Mouse (Mus musculus) bone marrow, adult 2 months (tissue): ENCODE results near the gene Tmigd1.

Experiments used
- CTCF ChIP-seq: fragments of 200-500 bp; IDR thresholded peaks from 2 replicates; pipeline ENCODE4 v1.5.1; 2011; ENCODE audit warnings: low read length, control low read depth; ENCODE audit not compliant: control insufficient read depth, insufficient read depth
- POLR2A ChIP-seq: fragments of 200-500 bp; IDR thresholded peaks from 2 replicates; pipeline ENCODE4 v1.6.1; 2011; ENCODE audit warnings: low read depth, mild to moderate bottlenecking, control low read depth, low read length, borderline replicate concordance; ENCODE audit not compliant: control insufficient read depth

- TF ChIP-seq CTCF (no peak), POLR2A (no peak)
These were observed 4.1 kb upstream of the Tmigd1 start for GRCm38 (mm10) chr11:76897871-76898270.
